Mouse (Mus musculus) stomach, postnatal 0 days (tissue): ENCODE results near the gene Rnft2. TPM values are rescaled to one million over a fixed set of nuclear protein-coding genes. Genes with fewer than 3 reads are reported as not detected.

ENCODE experiments used
- ATAC-seq: fragments of 200-750 bp; cut with Nextera tagmentation; 2 replicates; pipeline ENCODE4 v1.8.0; 2017; ENCODE audit not compliant: low FRiP score, low TSS enrichment
- DNase-seq: peaks from one replicate; pipeline ENCODE4 v3.0.0-alpha.2; 2016; ENCODE audit warnings: low spot score
- H3K27ac ChIP-seq: fragments of 300-500 bp; sonication (generic); replicated peaks from 2 replicates; pipeline ENCODE4 v1.5.1; 2014; ENCODE audit warnings: mild to moderate bottlenecking, control low read depth
- H3K27me3 ChIP-seq: fragments of 300-500 bp; sonication (generic); 2 replicates; pipeline ENCODE4 v1.6.1; 2014; ENCODE audit warnings: low read length; ENCODE audit not compliant: control insufficient read depth, insufficient read depth
- H3K36me3 ChIP-seq: fragments of 300-500 bp; sonication (generic); 2 replicates; pipeline ENCODE4 v1.6.1; 2014; ENCODE audit warnings: low read length, mixed read lengths; ENCODE audit not compliant: control insufficient read depth, insufficient read depth
- H3K4me1 ChIP-seq: fragments of 300-500 bp; sonication (generic); replicated peaks from 2 replicates; pipeline ENCODE4 v1.6.1; 2014; ENCODE audit warnings: antibody characterized with exemption; ENCODE audit not compliant: control insufficient read depth, insufficient read depth
- H3K4me2 ChIP-seq: fragments of 300-500 bp; sonication (generic); replicated peaks from 2 replicates; pipeline ENCODE4 v1.6.1; 2014; ENCODE audit warnings: low read depth, mild to moderate bottlenecking, control low read depth, moderate library complexity
- H3K4me3 ChIP-seq: fragments of 300-500 bp; sonication (generic); 2 replicates; pipeline ENCODE4 v1.5.1; 2014; ENCODE audit warnings: low read depth, low read length, control low read depth
- H3K9ac ChIP-seq: fragments of 300-500 bp; sonication (generic); 2 replicates; pipeline ENCODE4 v1.6.1; 2014; ENCODE audit warnings: mild to moderate bottlenecking, low read length, control low read depth, mixed read lengths
- H3K9me3 ChIP-seq: fragments of 300-500 bp; sonication (generic); 2 replicates; pipeline ENCODE4 v1.6.1; 2016; ENCODE audit warnings: low read length; ENCODE audit not compliant: control insufficient read depth
- CTCF ChIP-seq: IDR thresholded peaks from 2 replicates; pipeline ENCODE4 v1.5.1; 2016; ENCODE audit warnings: antibody characterized with exemption, low read depth, mild to moderate bottlenecking, moderate library complexity
- EP300 ChIP-seq: optimal IDR thresholded peaks from 2 replicates; pipeline ENCODE3; 2016; ENCODE audit warnings: antibody characterized with exemption
- WGBS: fragments of 180-500 bp; shearing (Covaris S2); extraction: QIAGEN DNeasy Blood & Tissue Kit; methylation state at CpG from one replicate; pipeline ENCODE4 v1.1.7; 2014; 5-methylcytosine and 5-hydroxymethylcytosine counted together
- polyA plus RNA-seq: library from polyadenylated mRNA; unstranded; fragments of >200 nt; fragmentation: Nextera tagmentation; extraction: Ambion mirVana; gene quantifications from 2 replicates; pipeline ENCODE4 v1.2.1, GENCODE M21; 2015

Rnft2 gene
- polyA plus RNA-seq, 1 experiment from 2014 or later, result 0.62 TPM

- H3K27me3 ChIP-seq, result no peaks in the 10 kb centered on the region
- no peak overlapping the region for H3K9ac ChIP-seq
- WGBS, result 75% methylated on average over 10 of the region's 10 CpGs
- DNase-seq (no peak), ATAC-seq (no peak)
- no peak overlapping the region for H3K4me3 ChIP-seq
- no peak for TF ChIP-seq EP300
- no peak for TF ChIP-seq CTCF
- peaks cover 11% of the 10 kb centered on the region for H3K36me3 ChIP-seq
- no peaks in the 10 kb centered on the region for H3K9me3 ChIP-seq
- H3K27ac ChIP-seq, result no peak overlapping the region
- no peaks in the 10 kb centered on the region for H3K4me1 ChIP-seq
- no peak overlapping the region for H3K4me2 ChIP-seq
Observed at GRCm38 (mm10) chr5:118260055-118260454, 15.1 kb upstream of the Rnft2 start.

- Histone ChIP-seq H3K4me3 (no peak overlapping the region), H3K4me2 (no peak overlapping the region), H3K9ac (no peak overlapping the region), H3K4me1 (no peaks in the 10 kb centered on the region), H3K36me3 (peaks cover 11% of the 10 kb centered on the region), H3K27ac (no peak overlapping the region), H3K27me3 (no peaks in the 10 kb centered on the region), H3K9me3 (no peaks in the 10 kb centered on the region)
- DNase-seq (no peak), ATAC-seq (no peak)
- TF ChIP-seq EP300 (no peak), CTCF (no peak)
- WGBS, result 66% methylated on average over 6 of the region's 6 CpGs
Observed at GRCm38 (mm10) chr5:118259636-118260035, 14.7 kb upstream of the Rnft2 start.

- H3K4me3 ChIP-seq, result no peak overlapping the region
- TF ChIP-seq CTCF (no peak), EP300 (no peak)
- H3K4me1 ChIP-seq, result no peaks in the 10 kb centered on the region
- 68% methylated on average over 6 of the region's 6 CpGs for WGBS
- peaks cover 11% of the 10 kb centered on the region for H3K36me3 ChIP-seq
- no peak overlapping the region for H3K4me2 ChIP-seq
- no peak for ATAC-seq
- no peak overlapping the region for H3K27ac ChIP-seq
- no peak for DNase-seq
- no peaks in the 10 kb centered on the region for H3K27me3 ChIP-seq
- no peak overlapping the region for H3K9ac ChIP-seq
- no peaks in the 10 kb centered on the region for H3K9me3 ChIP-seq
Observed at GRCm38 (mm10) chr5:118259152-118259551, 14.2 kb upstream of the Rnft2 start.

- Histone ChIP-seq H3K36me3 (peaks cover 11% of the 10 kb centered on the region), H3K9ac (no peak overlapping the region), H3K27me3 (no peaks in the 10 kb centered on the region), H3K27ac (no peak overlapping the region), H3K4me2 (no peak overlapping the region), H3K4me1 (no peaks in the 10 kb centered on the region), H3K9me3 (no peaks in the 10 kb centered on the region), H3K4me3 (no peak overlapping the region)
- TF ChIP-seq EP300 (no peak), CTCF (peak; percentile 39)
- no peak for DNase-seq
- 97% methylated on average over 4 of the region's 4 CpGs for whole genome bisulfite sequencing
- no peak for ATAC-seq
Observed at GRCm38 (mm10) chr5:118256981-118257380, 12.1 kb upstream of the Rnft2 start.

DNA sequence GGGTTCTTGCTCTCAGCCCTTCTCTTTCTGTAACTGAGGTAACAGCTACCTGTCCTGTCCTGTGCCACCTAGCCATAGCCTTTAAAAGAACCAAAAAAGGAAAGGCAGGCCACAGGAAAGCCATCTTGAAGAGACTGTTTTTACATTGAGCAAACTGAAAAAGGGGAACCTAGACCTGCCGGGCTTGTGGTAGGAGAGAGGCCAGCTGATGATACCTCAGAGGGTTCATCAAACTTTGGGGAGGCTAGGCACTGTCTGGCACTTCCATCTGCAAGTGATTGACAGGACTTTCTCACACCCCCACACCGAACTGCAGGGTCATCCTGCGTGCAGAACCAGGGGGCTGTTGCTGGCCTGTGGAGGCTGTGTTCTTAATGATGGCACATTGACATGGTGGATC lies 8.6 kb upstream of the Rnft2 start:
- H3K4me2 ChIP-seq, result no peak overlapping the region
- peaks cover 8% of the 10 kb centered on the region for H3K36me3 ChIP-seq
- no peaks in the 10 kb centered on the region for H3K9me3 ChIP-seq
- H3K27me3 ChIP-seq, result no peaks in the 10 kb centered on the region
- ATAC-seq, result no peak
- no peak overlapping the region for H3K27ac ChIP-seq
- H3K4me3 ChIP-seq, result no peak overlapping the region
- no peak for DNase-seq
- no peak for TF ChIP-seq EP300
- WGBS, result 86% methylated on average over 3 of the region's 3 CpGs
- no peak overlapping the region for H3K9ac ChIP-seq
- no peaks in the 10 kb centered on the region for H3K4me1 ChIP-seq

GRCm38 (mm10) chr5:118250987-118251386 lies 6.1 kb upstream of the Rnft2 start:
- Histone ChIP-seq H3K4me1 (0 out of 2 replicates have a peak, but pooled peaks cover under 1% of the 10 kb centered on the region), H3K36me3 (no peaks in the 10 kb centered on the region), H3K9me3 (no peaks in the 10 kb centered on the region), H3K27ac (no peak overlapping the region), H3K4me3 (no peak overlapping the region), H3K27me3 (no peaks in the 10 kb centered on the region), H3K9ac (no peak overlapping the region), H3K4me2 (no peak overlapping the region)
- DNase-seq (no peak), ATAC-seq (no peak)
- TF ChIP-seq CTCF, result no peak
- TF ChIP-seq EP300, result no peak
- 77% methylated on average over 7 of the region's 7 CpGs for WGBS
